Mouse (Mus musculus): ENCODE data around the gene Pgm5. TPM values are rescaled to one million over a fixed set of nuclear protein-coding genes. Genes with fewer than 3 reads are reported as not detected.
"Not testable (repeated sequence)": the region's sequence is repeated elsewhere in the genome, so short reads cannot be mapped to it uniquely, and the experiment has no call there.

Gene Pgm5
- total and polyA plus RNA-seq, 3 experiments, result not detected

GRCm38 (mm10) chr19:24703168-24703567 is 158.5 kb downstream of the Pgm5 start:
- H3K27me3 ChIP-seq (ENCODE audit: control insufficient read depth in 1 of 2, insufficient read depth in 2 of 2, low read length in 2 of 2); DNase-seq (ENCODE audit: low read depth, low spot score); H3K79me2 ChIP-seq (ENCODE audit: control insufficient read depth, insufficient read depth, low read length, poor library complexity); H3K9me3 ChIP-seq (replicated peaks; ENCODE audit: insufficient read depth, low read length); H3K27ac ChIP-seq (ENCODE audit: control insufficient read depth, low read depth, low read length); H3K4me1 ChIP-seq (ENCODE audit: control insufficient read depth in 1 of 2, insufficient read depth in 2 of 2, low read length in 2 of 2); H3K36me3 ChIP-seq (ENCODE audit: control insufficient read depth in 1 of 2, insufficient read depth in 2 of 2, low read length in 2 of 2); H3K4me3 ChIP-seq (ENCODE audit: control insufficient read depth in 1 of 2, insufficient read depth in 1 of 2, low read depth in 2 of 2, low read length in 2 of 2); H3K9ac ChIP-seq (ENCODE audit: control insufficient read depth, low read depth, low read length, poor library complexity, severe bottlenecking): not testable (repeated sequence)
- TF ChIP-seq CTCF (IDR thresholded peaks at IDR 0.05 in 2 of 3, conservative IDR thresholded peaks at IDR 0.05 in 1 of 3; ENCODE audit: control insufficient read depth in 1 of 3, insufficient read depth in 1 of 3, low read depth in 2 of 3, low read length in 3 of 3, poor library complexity in 1 of 3, severe bottlenecking in 1 of 3), result peak in 1 of 3 experiments; percentile 7; a peak in 1 of 6 replicates

- H3K9me3 ChIP-seq (replicated peaks; ENCODE audit: insufficient read depth, low read length), result no peaks in the 10 kb centered on the region
- no peaks in the 10 kb centered on the region for H3K4me1 ChIP-seq (ENCODE audit: control insufficient read depth in 1 of 2, insufficient read depth in 2 of 2, low read length in 2 of 2)
- H3K4me3 ChIP-seq (ENCODE audit: control insufficient read depth in 1 of 2, insufficient read depth in 1 of 2, low read depth in 2 of 2, low read length in 2 of 2), result no peak overlapping the region
- H3K36me3 ChIP-seq (ENCODE audit: control insufficient read depth in 1 of 2, insufficient read depth in 2 of 2, low read length in 2 of 2), result no peaks in the 10 kb centered on the region
- no peak for DNase-seq (ENCODE audit: low read depth, low spot score)
- no peak overlapping the region for H3K27ac ChIP-seq (ENCODE audit: control insufficient read depth, low read depth, low read length)
- H3K79me2 ChIP-seq (ENCODE audit: control insufficient read depth, insufficient read depth, low read length, poor library complexity), result no peaks in the 10 kb centered on the region
- no peak overlapping the region for H3K9ac ChIP-seq (ENCODE audit: control insufficient read depth, low read depth, low read length, poor library complexity, severe bottlenecking)
- H3K27me3 ChIP-seq (ENCODE audit: control insufficient read depth in 1 of 2, insufficient read depth in 2 of 2, low read length in 2 of 2), result no peaks in the 10 kb centered on the region; a peak in 1 of 4 replicates
- TF ChIP-seq CTCF (IDR thresholded peaks at IDR 0.05 in 2 of 3, conservative IDR thresholded peaks at IDR 0.05 in 1 of 3; ENCODE audit: control insufficient read depth in 1 of 3, insufficient read depth in 1 of 3, low read depth in 2 of 3, low read length in 3 of 3, poor library complexity in 1 of 3, severe bottlenecking in 1 of 3), result peak in 2 of 3 experiments; percentile 9 to 17; a peak in 1 of 6 replicates
- no peak for TF ChIP-seq TCF12 (IDR thresholded peaks at IDR 0.05; ENCODE audit: low read depth, low read length)
- no peak for TF ChIP-seq ZNF384 (IDR thresholded peaks at IDR 0.05; ENCODE audit: low read depth, low read length)
- no peak for TF ChIP-seq TAL1 (IDR thresholded peaks at IDR 0.05; ENCODE audit: low read length)
- TF ChIP-seq MAZ (IDR thresholded peaks at IDR 0.05; ENCODE audit: low read depth, low read length), result no peak
- no peak for TF ChIP-seq POLR2A (IDR thresholded peaks at IDR 0.05; ENCODE audit: control insufficient read depth in 1 of 2, insufficient read depth in 1 of 2, low read depth in 1 of 2, low read length in 2 of 2, poor library complexity in 1 of 2)
- TF ChIP-seq USF2 (IDR thresholded peaks at IDR 0.05; ENCODE audit: borderline replicate concordance in 1 of 2, insufficient read depth in 1 of 2, low read depth in 1 of 2, low read length in 2 of 2), result no peak
- no peak for TF ChIP-seq BHLHE40 (IDR thresholded peaks at IDR 0.05; ENCODE audit: borderline replicate concordance, low read depth, low read length)
Observed at GRCm38 (mm10) chr19:24701716-24702115, 159.9 kb downstream of the Pgm5 start.

- Histone ChIP-seq H3K27ac (ENCODE audit: control insufficient read depth, low read depth, low read length) (no peak overlapping the region), H3K4me3 (ENCODE audit: control insufficient read depth in 1 of 2, insufficient read depth in 1 of 2, low read depth in 2 of 2, low read length in 2 of 2) (no peak overlapping the region), H3K9ac (ENCODE audit: control insufficient read depth, low read depth, low read length, poor library complexity, severe bottlenecking) (no peak overlapping the region), H3K79me2 (ENCODE audit: control insufficient read depth, insufficient read depth, low read length, poor library complexity) (no peaks in the 10 kb centered on the region), H3K4me1 (ENCODE audit: control insufficient read depth in 1 of 2, insufficient read depth in 2 of 2, low read length in 2 of 2) (no peaks in the 10 kb centered on the region), H3K27me3 (ENCODE audit: control insufficient read depth in 1 of 2, insufficient read depth in 2 of 2, low read length in 2 of 2) (no peaks in the 10 kb centered on the region; a peak in 1 of 4 replicates), H3K9me3 (replicated peaks; ENCODE audit: insufficient read depth, low read length) (no peaks in the 10 kb centered on the region), H3K36me3 (ENCODE audit: control insufficient read depth in 1 of 2, insufficient read depth in 2 of 2, low read length in 2 of 2) (no peaks in the 10 kb centered on the region)
- DNase-seq (ENCODE audit: low read depth, low spot score), result no peak
- TF ChIP-seq ZC3H11A (IDR thresholded peaks at IDR 0.05; ENCODE audit: low read depth, low read length) (no peak), MAX (IDR thresholded peaks at IDR 0.05; ENCODE audit: low read length) (no peak), TAL1 (IDR thresholded peaks at IDR 0.05; ENCODE audit: low read length) (no peak), POLR2AphosphoS5 (IDR thresholded peaks at IDR 0.05; ENCODE audit: borderline replicate concordance, low read depth, low read length) (no peak), SMC3 (IDR thresholded peaks at IDR 0.05; ENCODE audit: low read depth, low read length) (no peak), RCOR1 (IDR thresholded peaks at IDR 0.05; ENCODE audit: low read depth, low read length) (no peak), CHD2 (IDR thresholded peaks at IDR 0.05; ENCODE audit: low read length) (no peak), ETS1 (IDR thresholded peaks at IDR 0.05; ENCODE audit: low read depth, low read length) (no peak), ZMIZ1 (IDR thresholded peaks at IDR 0.05; ENCODE audit: low read depth, low read length) (no peak), ZNF384 (IDR thresholded peaks at IDR 0.05; ENCODE audit: low read depth, low read length) (no peak), GATA1 (IDR thresholded peaks at IDR 0.05; ENCODE audit: low read depth, low read length) (no peak)
Observed at GRCm38 (mm10) chr19:24700664-24701063, 161.0 kb downstream of the Pgm5 start.

Data from MEL (cell line).